Mouse (Mus musculus) limb, embryonic 10.5 days (tissue): ENCODE measurements around the gene Dusp3. TPM values are rescaled to one million over a fixed set of nuclear protein-coding genes. Genes with fewer than 3 reads are reported as not detected.

Source experiments
- DNase-seq: peaks from one replicate; pipeline ENCODE4 v3.0.0-alpha.2; 2017; ENCODE audit warnings: low spot score
- H3K27ac ChIP-seq: fragments of 300-500 bp; sonication (generic); 2 replicates; pipeline ENCODE4 v1.5.1; 2016; ENCODE audit warnings: mild to moderate bottlenecking
- H3K27me3 ChIP-seq: fragments of 300-500 bp; sonication (generic); 2 replicates; pipeline ENCODE4 v1.6.1; 2016; ENCODE audit warnings: low read depth, mild to moderate bottlenecking; ENCODE audit not compliant: poor library complexity, severe bottlenecking
- H3K36me3 ChIP-seq: fragments of 300-500 bp; sonication (generic); 2 replicates; pipeline ENCODE4 v1.6.1; 2016; ENCODE audit warnings: mild to moderate bottlenecking, moderate library complexity
- H3K4me1 ChIP-seq: fragments of 300-500 bp; sonication (generic); 2 replicates; pipeline ENCODE4 v1.6.1; 2016
- H3K4me3 ChIP-seq: fragments of 300-500 bp; sonication (generic); 2 replicates; pipeline ENCODE4 v1.5.1; 2016; ENCODE audit warnings: mild to moderate bottlenecking, moderate library complexity
- H3K9me3 ChIP-seq: fragments of 300-500 bp; sonication (generic); replicated peaks from 2 replicates; pipeline ENCODE4 v1.6.1; 2016; ENCODE audit warnings: mild to moderate bottlenecking
- WGBS: fragments of 180-500 bp; shearing (Covaris S2); methylation state at CpG from one replicate; pipeline ENCODE4 v1.1.7; 2016; 5-methylcytosine and 5-hydroxymethylcytosine counted together
- polyA plus RNA-seq: library from polyadenylated mRNA; unstranded; fragments of >200 nt; fragmentation: Nextera tagmentation; extraction: Ambion mirVana; gene quantifications from 2 replicates; pipeline ENCODE4 v1.2.1, GENCODE M21; 2016

Gene Dusp3
- polyA plus RNA-seq, 1 experiment from 2014 or later, result 9.2 TPM

DNA sequence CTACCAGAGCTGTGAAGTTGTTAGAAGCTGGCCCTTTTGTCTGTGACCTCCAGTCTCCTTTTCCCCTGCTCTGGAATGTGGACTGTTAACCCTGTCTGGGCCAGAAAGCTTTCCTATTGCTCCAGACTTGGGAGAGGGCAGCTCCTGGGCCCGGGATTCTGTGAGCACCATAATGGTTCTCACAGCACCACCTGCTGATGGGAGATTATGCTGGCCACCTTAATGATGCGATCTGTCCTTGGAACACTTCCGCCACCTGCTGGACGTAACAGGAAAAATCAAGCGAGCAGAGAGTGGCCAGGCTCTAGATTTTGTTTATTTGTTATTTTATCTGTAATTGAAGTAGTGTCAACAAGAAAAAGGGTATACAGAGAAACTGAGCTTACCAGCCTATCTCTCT lies 18.0 kb downstream of the Dusp3 start:
- H3K9me3 ChIP-seq, result no peaks in the 10 kb centered on the region
- peak overlapping the region; percentile 11; the same call in 1 of the 2 replicates for H3K4me3 ChIP-seq
- peak; percentile 84 for DNase-seq
- H3K27ac ChIP-seq, result peak overlapping the region; percentile 30; the same call in 1 of the 2 replicates
- no peaks in the 10 kb centered on the region for H3K36me3 ChIP-seq
- peaks cover 63% of the 10 kb centered on the region for H3K4me1 ChIP-seq
- WGBS, result under 1% methylated on average over 5 of the region's 5 CpGs
- peaks cover 48% of the 10 kb centered on the region for H3K27me3 ChIP-seq

GRCm38 (mm10) chr11:101968311-101968710 lies 18.5 kb downstream of the Dusp3 start:
- 0% methylated on average over 7 of the region's 7 CpGs for WGBS
- H3K27ac ChIP-seq, result peak overlapping the region; percentile 30; the same call in 1 of the 2 replicates
- H3K9me3 ChIP-seq, result no peaks in the 10 kb centered on the region
- H3K4me1 ChIP-seq, result peaks cover 63% of the 10 kb centered on the region
- H3K36me3 ChIP-seq, result no peaks in the 10 kb centered on the region
- peak; percentile 50 for DNase-seq
- peak overlapping the region; percentile 11; the same call in 1 of the 2 replicates for H3K4me3 ChIP-seq
- peaks cover 53% of the 10 kb centered on the region for H3K27me3 ChIP-seq

GRCm38 (mm10) chr11:101966965-101967614 lies 19.7 kb downstream of the Dusp3 start, which contains the start of gene Sost:
Gene Sost (minus strand): TSS chr11:101967015.
- peaks cover 68% of the 10 kb centered on the region for H3K4me1 ChIP-seq
- no peaks in the 10 kb centered on the region for H3K9me3 ChIP-seq

GRCm38 (mm10) chr11:101965553-101965952 lies 21.3 kb downstream of the Dusp3 start:
- peaks cover 81% of the 10 kb centered on the region for H3K27me3 ChIP-seq
- peak overlapping the region; percentile 61; the same call in 1 of the 2 replicates for H3K4me3 ChIP-seq
- H3K4me1 ChIP-seq, result peaks cover 70% of the 10 kb centered on the region
- no peak overlapping the region; the same call in 1 of the 2 replicates for H3K27ac ChIP-seq
- 8% methylated on average over 2 of the region's 2 CpGs for WGBS
- H3K36me3 ChIP-seq, result no peaks in the 10 kb centered on the region
- no peak for DNase-seq
- H3K9me3 ChIP-seq, result no peaks in the 10 kb centered on the region

More at GRCm38 (mm10) chr11:101966965-101967614, 19.7 kb downstream of the Dusp3 start, which contains the start of gene Sost:
- peak within 1 kb of the TSS; percentile 43 for H3K27ac ChIP-seq
- 18% methylated on average over 10 of the region's 10 CpGs for WGBS
- no peaks in the 10 kb centered on the region for H3K36me3 ChIP-seq
- H3K27me3 ChIP-seq, result peaks cover 65% of the 10 kb centered on the region
- H3K4me3 ChIP-seq, result peak within 1 kb of the TSS; percentile 61; the same call in 1 of the 2 replicates
- no peak for DNase-seq

GRCm38 (mm10) chr11:101964647-101965046 lies 22.2 kb downstream of the Dusp3 start:
- Histone ChIP-seq H3K4me1 (peaks cover 70% of the 10 kb centered on the region), H3K36me3 (no peaks in the 10 kb centered on the region), H3K9me3 (no peaks in the 10 kb centered on the region), H3K4me3 (peak overlapping the region; percentile 61), H3K27ac (no peak overlapping the region), H3K27me3 (peaks cover 90% of the 10 kb centered on the region)
- peak; percentile 55 for DNase-seq
- WGBS, result 3% methylated on average over 8 of the region's 8 CpGs

DNA sequence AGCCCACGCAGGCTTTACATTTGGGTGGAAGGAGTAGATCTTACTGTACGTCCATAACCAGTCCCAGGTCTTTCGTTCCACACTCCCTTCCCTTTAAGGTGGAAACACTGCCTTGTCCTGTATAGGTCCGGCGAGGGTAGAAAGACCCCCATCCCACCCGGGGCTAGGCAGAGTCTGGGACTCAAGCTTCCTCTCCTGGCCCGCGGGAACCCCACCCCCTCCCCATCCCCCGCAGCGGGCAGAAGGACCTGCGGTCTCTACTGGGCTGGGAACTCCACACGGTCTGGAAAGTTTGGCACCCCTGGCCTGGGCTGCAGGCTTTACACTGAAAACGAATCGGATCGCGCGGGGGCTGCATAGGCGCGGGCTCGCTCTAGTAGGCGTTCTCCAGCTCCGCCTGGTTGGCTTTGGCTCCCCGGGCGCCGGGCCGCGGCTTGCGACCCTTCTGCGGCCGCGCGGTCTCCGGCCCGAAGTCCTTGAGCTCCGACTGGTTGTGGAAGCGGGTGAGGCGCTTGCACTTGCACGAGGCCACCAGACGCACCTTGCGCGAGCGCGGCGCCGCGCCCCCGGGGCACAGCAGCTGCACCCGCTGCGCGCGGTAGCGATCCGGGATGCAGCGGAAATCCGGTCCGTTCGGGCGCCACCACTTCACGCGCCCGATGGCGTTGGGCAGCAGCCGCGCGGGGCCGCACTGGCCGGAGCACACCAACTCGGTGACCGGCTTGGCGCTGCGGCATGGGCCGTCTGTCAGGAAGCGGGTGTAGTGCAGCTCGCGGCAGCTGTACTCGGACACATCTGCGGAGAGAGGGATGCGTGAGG lies 23.1 kb downstream of the Dusp3 start:
- peaks cover 71% of the 10 kb centered on the region for H3K4me1 ChIP-seq
- peak overlapping the region; percentile 61 for H3K4me3 ChIP-seq
- peak overlapping the region; percentile 80 for H3K27ac ChIP-seq

DNA sequence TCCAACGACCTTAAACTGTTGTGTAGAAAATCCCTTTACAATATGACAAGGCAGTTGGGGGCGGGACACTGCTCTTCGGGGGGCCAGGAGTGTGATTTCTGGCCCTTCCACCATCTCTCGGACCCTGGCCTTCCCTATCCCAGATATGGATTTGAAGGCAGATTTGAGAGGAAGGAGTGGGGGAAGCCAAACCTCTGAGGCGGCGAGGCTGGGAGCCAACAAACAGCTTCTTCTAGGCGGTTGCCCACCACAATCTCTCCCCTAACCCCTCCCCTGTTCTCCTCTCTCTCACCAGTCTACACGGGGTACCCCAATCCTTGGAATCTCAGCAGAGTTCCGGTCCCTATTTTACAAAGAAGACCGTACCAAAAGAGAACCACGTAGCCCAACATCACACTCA lies 23.8 kb downstream of the Dusp3 start:
- no peak for DNase-seq
- H3K9me3 ChIP-seq, result no peaks in the 10 kb centered on the region
- peaks cover 100% of the 10 kb centered on the region for H3K27me3 ChIP-seq
- WGBS, result 1% methylated on average over 11 of the region's 11 CpGs
- peaks cover 68% of the 10 kb centered on the region for H3K4me1 ChIP-seq
- peak overlapping the region; percentile 80; the same call in 1 of the 2 replicates for H3K27ac ChIP-seq
- peak overlapping the region; percentile 61 for H3K4me3 ChIP-seq
- no peaks in the 10 kb centered on the region for H3K36me3 ChIP-seq

More for the DNA sequence above, 23.1 kb downstream of the Dusp3 start:
- DNase-seq, result peak; percentile 76
- Histone ChIP-seq H3K27me3 (peaks cover 99% of the 10 kb centered on the region), H3K9me3 (no peaks in the 10 kb centered on the region), H3K36me3 (no peaks in the 10 kb centered on the region)
- WGBS, result under 1% methylated on average over 78 of the region's 78 CpGs

GRCm38 (mm10) chr11:101957476-101957875 lies 29.3 kb downstream of the Dusp3 start:
- H3K27ac ChIP-seq, result no peak overlapping the region
- WGBS, result 64% methylated on average over 5 of the region's 5 CpGs
- H3K36me3 ChIP-seq, result no peaks in the 10 kb centered on the region
- no peaks in the 10 kb centered on the region for H3K9me3 ChIP-seq
- DNase-seq, result no peak
- peaks cover 20% of the 10 kb centered on the region for H3K4me1 ChIP-seq
- no peak overlapping the region for H3K4me3 ChIP-seq
- peaks cover 88% of the 10 kb centered on the region for H3K27me3 ChIP-seq

- Histone ChIP-seq H3K27me3 (peaks cover 61% of the 10 kb centered on the region), H3K9me3 (no peaks in the 10 kb centered on the region), H3K27ac (no peak overlapping the region), H3K4me3 (no peak overlapping the region), H3K36me3 (no peaks in the 10 kb centered on the region), H3K4me1 (peaks cover 17% of the 10 kb centered on the region)
- DNase-seq, result no peak
- whole genome bisulfite sequencing, result 76% methylated on average over 4 of the region's 4 CpGs
Measured at GRCm38 (mm10) chr11:101953441-101953840, 33.4 kb downstream of the Dusp3 start.

DNA sequence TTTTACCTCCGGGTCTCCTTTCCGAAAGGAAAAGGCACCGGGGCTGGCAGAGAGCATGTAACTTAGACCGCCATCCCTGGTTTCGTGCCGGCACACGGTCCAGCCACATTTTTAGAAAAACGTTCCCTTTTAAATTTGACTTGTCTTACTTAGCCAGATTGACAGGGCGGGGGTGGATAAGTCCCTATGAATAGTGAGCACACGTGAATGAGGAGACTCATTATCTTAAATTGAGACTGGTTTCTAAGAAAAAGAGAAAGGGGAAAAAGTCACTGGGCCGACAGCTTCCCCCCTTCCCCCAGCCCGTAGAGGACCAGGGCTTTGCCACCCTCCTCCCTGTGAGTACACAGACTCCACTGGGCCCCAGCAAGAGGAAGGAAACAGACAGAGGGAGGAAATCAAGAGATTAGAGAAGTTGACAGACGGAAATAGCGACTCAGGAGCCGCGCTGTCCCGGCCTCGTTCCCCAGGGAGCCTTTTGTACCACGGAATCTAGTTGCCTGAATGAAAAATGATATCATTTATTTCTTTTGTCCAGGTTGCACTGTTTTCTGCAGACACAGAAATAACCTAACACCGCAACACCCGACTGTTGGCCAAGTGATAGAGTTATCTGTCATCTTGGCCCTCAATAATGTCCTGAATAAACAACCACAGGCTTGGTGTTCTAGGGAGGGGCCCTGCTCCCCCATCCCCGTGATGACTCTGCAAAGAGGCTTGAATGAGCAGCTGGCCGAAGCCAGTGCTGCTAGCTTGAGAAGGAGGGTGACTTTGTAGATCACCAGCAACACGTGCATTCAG lies 34.1 kb downstream of the Dusp3 start:
- Histone ChIP-seq H3K4me3 (no peak overlapping the region), H3K36me3 (no peaks in the 10 kb centered on the region), H3K27ac (peak overlapping the region; percentile 25; the same call in 1 of the 2 replicates), H3K4me1 (peaks cover 18% of the 10 kb centered on the region), H3K27me3 (peaks cover 54% of the 10 kb centered on the region), H3K9me3 (no peaks in the 10 kb centered on the region)
- WGBS, result 39% methylated on average over 24 of the region's 24 CpGs
- DNase-seq, result no peak

DNA sequence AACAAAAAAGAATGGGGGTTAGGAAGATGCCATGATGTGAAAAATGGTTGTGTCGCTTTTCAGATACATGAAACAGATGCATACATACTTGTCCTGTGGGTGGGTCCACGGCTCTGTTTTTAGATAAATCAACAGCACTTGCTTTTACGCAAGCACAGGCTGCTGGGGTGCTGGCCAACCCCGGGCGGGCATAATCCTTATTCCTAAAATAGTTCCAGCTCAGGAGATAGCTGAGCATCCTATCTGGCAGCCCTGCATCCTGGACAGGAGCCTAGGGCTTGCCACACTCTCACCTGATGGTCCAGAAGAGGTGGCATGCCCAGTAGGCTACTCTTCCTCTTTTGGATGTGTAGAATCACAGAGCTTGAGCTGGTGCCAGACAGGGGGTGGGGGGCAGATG lies 36.8 kb downstream of the Dusp3 start:
- H3K9me3 ChIP-seq, result no peaks in the 10 kb centered on the region
- H3K36me3 ChIP-seq, result no peaks in the 10 kb centered on the region
- H3K27ac ChIP-seq, result no peak overlapping the region
- WGBS, result 91% methylated on average over 5 of the region's 5 CpGs
- DNase-seq, result no peak
- peaks cover 36% of the 10 kb centered on the region for H3K27me3 ChIP-seq
- H3K4me3 ChIP-seq, result no peak overlapping the region
- H3K4me1 ChIP-seq, result peaks cover 25% of the 10 kb centered on the region

DNA sequence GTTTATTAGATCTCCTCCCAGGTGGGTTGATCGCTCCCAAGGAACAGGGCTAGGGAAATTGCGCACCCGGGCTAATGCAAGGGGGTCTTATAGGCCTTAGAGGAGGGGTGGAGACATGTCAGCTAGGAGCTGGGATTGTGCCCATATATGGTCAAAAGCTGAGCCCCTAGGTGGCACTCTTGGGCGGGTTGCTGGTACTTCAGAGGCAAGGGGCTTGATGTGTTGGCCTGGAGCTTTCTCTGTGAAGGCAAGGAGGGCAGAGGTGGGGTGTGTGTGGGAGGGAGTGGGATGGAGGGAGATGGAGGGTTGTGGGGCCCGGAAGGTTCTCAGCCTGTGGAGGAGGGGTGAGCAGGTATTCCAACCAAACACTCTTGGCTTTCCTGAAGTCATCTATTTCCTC lies 40.3 kb downstream of the Dusp3 start:
- Histone ChIP-seq H3K27ac (peak overlapping the region; percentile 59), H3K36me3 (no peaks in the 10 kb centered on the region), H3K9me3 (no peaks in the 10 kb centered on the region), H3K27me3 (peaks cover 10% of the 10 kb centered on the region; the same call in 1 of the 2 replicates), H3K4me1 (peaks cover 16% of the 10 kb centered on the region), H3K4me3 (no peak overlapping the region)
- DNase-seq, result peak; percentile 64
- 20% methylated on average over 5 of the region's 5 CpGs for WGBS
